In genomic region chr2:30698758-30699535, GRCm38 (mm10) we compare ENCODE assay signal across 9 mouse cellular contexts.
DNase-seq lines count a peak whose midpoint lies in the region; ATAC-seq and TF ChIP-seq lines count a peak whose summit lies in the region.
"Had no signal": no experiment of that assay in that cellular context is flagged by ENCODE, and none has a peak within 500 bp of the region (broad histone marks: within the 10 kb centered on the region; RNA-seq: fewer than 3 reads in every experiment).

No protein-coding gene starts in this region.

- 0 out of 2 replicates have a peak overlapping the region, but pooled peaks have one; percentile 70 for H3K27ac ChIP-seq in intestine, embryonic 15.5 days
- H3K27ac ChIP-seq in intestine, postnatal 0 days (ENCODE audit: low read depth, low read length), result no peak overlapping the region
- peak overlapping the region; percentile 90 for H3K27ac ChIP-seq in embryonic facial prominence, embryonic 10.5 days (replicated peaks)
- H3K27ac ChIP-seq in limb, embryonic 12.5 days, result 0 out of 2 replicates have a peak overlapping the region, but pooled peaks have one; percentile 84

- WGBS in intestine, embryonic 15.5 days, result 76% methylated on average over 6 of the region's 6 CpGs
- WGBS in intestine, postnatal 0 days, result 75% methylated on average over 6 of the region's 6 CpGs
- 73% methylated on average over 6 of the region's 6 CpGs for WGBS in embryonic facial prominence, embryonic 10.5 days
- WGBS in limb, embryonic 12.5 days, result 79% methylated on average over 6 of the region's 6 CpGs

- H3K4me1 ChIP-seq in intestine, embryonic 15.5 days (replicated peaks), result peaks cover 29% of the 10 kb centered on the region
- H3K4me1 ChIP-seq in intestine, postnatal 0 days (replicated peaks; ENCODE audit: control insufficient read depth, insufficient read depth, low read length), result peaks cover 6% of the 10 kb centered on the region; the same call in 1 of the 2 replicates
- peaks cover 68% of the 10 kb centered on the region for H3K4me1 ChIP-seq in embryonic facial prominence, embryonic 10.5 days
- H3K4me1 ChIP-seq in limb, embryonic 12.5 days (replicated peaks), result peaks cover 41% of the 10 kb centered on the region

- ATAC-seq in intestine, embryonic 15.5 days, result no peak
- no peak for ATAC-seq in intestine, postnatal 0 days
- ATAC-seq in limb, embryonic 12.5 days (ENCODE audit: insufficient number of reproducible peaks, insufficient read depth, low FRiP score, low TSS enrichment, low read depth), result no peak

- no peaks in the 10 kb centered on the region for H3K9me3 ChIP-seq in intestine, embryonic 15.5 days
- no peaks in the 10 kb centered on the region for H3K9me3 ChIP-seq in intestine, postnatal 0 days (ENCODE audit: control insufficient read depth)
- H3K9me3 ChIP-seq in embryonic facial prominence, embryonic 10.5 days, result no peaks in the 10 kb centered on the region
- no peaks in the 10 kb centered on the region for H3K9me3 ChIP-seq in limb, embryonic 12.5 days
- H3K9me3 ChIP-seq: limb, embryonic 13.5 days had no signal

- no peak for TF ChIP-seq CTCF in intestine, postnatal 0 days (IDR thresholded peaks at IDR 0.05; ENCODE audit: low read depth)

- DNase-seq in cerebellum, adult 11-12 months, result peak; percentile 60
- DNase-seq in cerebellum, adult 18-20 months, result no peak
- DNase-seq in embryonic facial prominence, embryonic 10.5 days (ENCODE audit: low spot score), result no peak
- DNase-seq in layer of hippocampus, adult 9-11 months, result no peak
- DNase-seq in T-cell, adult 2 months (ENCODE audit: low spot score), result no peak

- no peak overlapping the region for H3K9ac ChIP-seq in intestine, embryonic 15.5 days
- H3K9ac ChIP-seq in intestine, postnatal 0 days (ENCODE audit: low read depth, low read length), result no peak overlapping the region
- H3K9ac ChIP-seq in limb, embryonic 12.5 days (replicated peaks), result no peak overlapping the region
- H3K9ac ChIP-seq: limb, embryonic 13.5 days had no signal

- no peak overlapping the region for H3K4me2 ChIP-seq in intestine, embryonic 15.5 days (replicated peaks)
- no peak overlapping the region for H3K4me2 ChIP-seq in intestine, postnatal 0 days (replicated peaks; ENCODE audit: low read depth)
- no peak overlapping the region for H3K4me2 ChIP-seq in limb, embryonic 12.5 days

- H3K36me3 ChIP-seq in intestine, embryonic 15.5 days, result no peaks in the 10 kb centered on the region
- H3K36me3 ChIP-seq in intestine, postnatal 0 days (ENCODE audit: control insufficient read depth, insufficient read depth), result no peaks in the 10 kb centered on the region
- no peaks in the 10 kb centered on the region for H3K36me3 ChIP-seq in embryonic facial prominence, embryonic 10.5 days (replicated peaks)
- H3K36me3 ChIP-seq in limb, embryonic 12.5 days, result no peaks in the 10 kb centered on the region
- H3K36me3 ChIP-seq: limb, embryonic 13.5 days had no signal

- H3K4me3 ChIP-seq in intestine, embryonic 15.5 days (replicated peaks), result no peak overlapping the region
- no peak overlapping the region for H3K4me3 ChIP-seq in intestine, postnatal 0 days (ENCODE audit: low read depth, low read length)
- H3K4me3 ChIP-seq in embryonic facial prominence, embryonic 10.5 days, result no peak overlapping the region
- no peak overlapping the region for H3K4me3 ChIP-seq in limb, embryonic 12.5 days (replicated peaks)
- H3K4me3 ChIP-seq: limb, embryonic 13.5 days had no signal

- H3K27me3 ChIP-seq in intestine, embryonic 15.5 days (replicated peaks), result no peaks in the 10 kb centered on the region
- no peaks in the 10 kb centered on the region for H3K27me3 ChIP-seq in intestine, postnatal 0 days (replicated peaks; ENCODE audit: control insufficient read depth, insufficient read depth, low read length)
- H3K27me3 ChIP-seq in embryonic facial prominence, embryonic 10.5 days (replicated peaks; ENCODE audit: low read depth, poor library complexity, severe bottlenecking), result no peaks in the 10 kb centered on the region
- no peaks in the 10 kb centered on the region for H3K27me3 ChIP-seq in limb, embryonic 12.5 days
- H3K27me3 ChIP-seq: limb, embryonic 13.5 days had no signal
